Mouse (Mus musculus): ENCODE data around the gene Sod3. TPM values are rescaled to one million over a fixed set of nuclear protein-coding genes. Genes with fewer than 3 reads are reported as not detected.

Gene Sod3
- 0.13 and 0.27 TPM in 2 replicates for total RNA-seq (2023)

DNA sequence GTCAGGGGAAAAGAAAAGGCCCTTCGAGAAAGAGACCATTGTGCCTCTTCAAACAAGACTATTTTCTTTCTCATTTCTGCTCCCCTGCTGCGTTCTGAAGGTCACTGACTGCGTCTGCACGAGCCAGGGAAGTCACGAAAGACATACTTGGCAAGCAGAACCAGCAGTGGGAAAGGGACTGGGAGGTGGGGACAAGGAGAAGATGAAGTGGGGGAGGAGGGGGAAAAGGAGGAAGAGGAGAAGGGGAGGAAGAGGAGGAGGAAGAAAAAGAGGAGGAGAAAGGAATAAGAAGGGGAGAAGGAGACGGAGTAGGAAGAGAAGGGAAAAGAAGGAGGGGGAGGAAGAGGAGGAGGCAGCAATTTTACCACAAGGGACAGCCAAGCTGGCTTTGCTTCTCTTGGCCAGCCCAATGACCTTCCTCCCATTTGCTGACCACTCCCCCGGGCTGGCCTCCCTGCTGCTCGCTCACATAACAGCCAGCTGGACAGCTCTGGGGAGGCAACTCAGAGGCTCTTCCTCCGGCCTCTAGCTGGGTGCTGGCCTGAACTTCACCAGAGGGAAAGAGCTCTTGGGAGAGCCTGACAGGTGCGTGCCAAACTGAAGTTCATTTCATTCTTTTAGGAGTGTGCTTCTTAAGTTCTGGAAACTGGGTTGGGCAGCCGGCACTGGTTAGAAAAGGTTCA, at the start of gene Sod3:
Sod3 (plus strand) TSS at position 324 of the 683 bp plus-strand sequence.

Other genes starting within 250 kb of the Sod3 start
- 132 and 202 TPM in 2 replicates for gene Dhx15, start 173.3 kb upstream of the Sod3 start, total RNA-seq (2023)
- 0.36 and 0.44 TPM in 2 replicates for gene Ccdc149, start 107.7 kb downstream of the Sod3 start, total RNA-seq (2023)
- gene Lgi2, start 202.7 kb downstream of the Sod3 start, total RNA-seq (2023), result not detected in 2 replicates

Measured in neutrophil, adult 65 days (primary cell).